Mouse (Mus musculus): Measurements from ENCODE around the gene Tspan14. TPM values are rescaled to one million over a fixed set of nuclear protein-coding genes. Genes with fewer than 3 reads are reported as not detected.
A peak's percentile ranks its signal among the peaks of the same experiment; 100 is the strongest.

Gene Tspan14
- total RNA-seq, 4 experiments from 2014 or later, result 9.8 to 18.6 (median 10.8) TPM

DNA sequence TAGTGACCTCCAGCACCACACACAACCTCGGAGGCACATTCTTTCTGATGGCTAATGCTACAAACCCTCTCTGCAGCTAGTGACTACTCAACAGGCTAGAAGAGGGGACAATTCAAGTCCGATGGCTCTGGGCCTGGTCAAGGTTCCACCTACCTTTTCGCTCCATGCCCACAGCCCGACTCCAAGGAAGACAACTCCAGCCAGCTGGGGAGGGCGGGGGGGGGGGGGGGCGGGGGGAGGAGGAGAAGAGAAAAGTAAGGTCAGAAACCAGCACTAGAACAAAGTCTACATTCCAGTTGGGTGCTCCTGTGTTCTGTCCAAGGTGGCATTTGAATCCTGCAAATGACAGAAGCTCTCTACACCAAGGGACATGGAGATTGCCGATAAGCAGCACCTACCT, 48.1 kb downstream of the Tspan14 start:
- DNase-seq (ENCODE audit: low spot score), result no peak

DNA sequence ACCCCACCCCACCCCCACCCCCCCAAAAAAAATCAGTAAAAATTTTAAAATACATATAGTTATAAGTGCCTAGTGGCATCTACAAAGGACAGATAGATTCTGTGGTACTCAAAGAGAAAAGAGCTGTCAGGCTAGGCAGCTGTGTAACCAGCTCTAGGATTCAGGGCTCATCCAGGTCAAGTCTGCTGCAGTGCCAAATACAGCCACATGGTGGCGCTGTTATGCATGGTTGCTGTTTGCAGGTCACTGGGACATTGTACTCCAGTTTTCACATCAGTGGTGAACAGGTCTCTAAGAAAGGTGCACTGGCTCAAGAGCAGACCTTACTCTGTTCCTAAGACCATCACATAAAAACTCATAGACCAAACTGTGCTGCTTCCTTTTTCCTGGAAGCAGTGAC, 49.0 kb downstream of the Tspan14 start:
- DNase-seq (ENCODE audit: low spot score), result peak; percentile 93

GRCm38 (mm10) chr14:40916667-40917066, 49.9 kb downstream of the Tspan14 start:
- DNase-seq (ENCODE audit: low spot score), result no peak

DNA sequence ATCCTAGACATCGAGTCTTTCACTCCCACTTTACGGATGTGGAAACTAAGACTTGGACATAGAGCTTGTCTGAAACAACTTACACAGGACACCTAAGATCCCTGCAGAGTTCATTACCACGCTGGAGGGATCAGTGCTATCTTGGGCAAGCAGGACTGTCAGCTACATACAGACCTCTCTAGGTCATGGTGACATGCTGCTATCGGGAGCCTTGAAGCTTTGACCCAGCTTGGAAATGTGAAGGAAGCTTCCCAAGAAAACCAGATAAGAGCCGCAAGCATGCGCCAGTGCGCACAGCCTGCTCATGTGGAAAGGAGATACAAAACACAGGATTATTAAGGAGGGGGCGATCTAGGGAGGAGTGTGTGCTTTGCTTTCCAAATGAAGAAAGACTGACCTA, 50.8 kb downstream of the Tspan14 start:
- DNase-seq (ENCODE audit: low spot score), result no peak

GRCm38 (mm10) chr14:40914701-40915100, 51.9 kb downstream of the Tspan14 start:
- peak; percentile 41 for DNase-seq (ENCODE audit: low spot score)

GRCm38 (mm10) chr14:40913709-40914108, 52.9 kb downstream of the Tspan14 start:
- no peak for DNase-seq (ENCODE audit: low spot score)

GRCm38 (mm10) chr14:40911529-40911928, 55.1 kb downstream of the Tspan14 start:
- no peak for DNase-seq (ENCODE audit: low spot score)

- DNase-seq (ENCODE audit: low spot score), result no peak
These were observed 57.8 kb downstream of the Tspan14 start for GRCm38 (mm10) chr14:40908763-40909162.

GRCm38 (mm10) chr14:40906770-40907169, 59.8 kb downstream of the Tspan14 start:
- no peak for DNase-seq (ENCODE audit: low spot score)

DNA sequence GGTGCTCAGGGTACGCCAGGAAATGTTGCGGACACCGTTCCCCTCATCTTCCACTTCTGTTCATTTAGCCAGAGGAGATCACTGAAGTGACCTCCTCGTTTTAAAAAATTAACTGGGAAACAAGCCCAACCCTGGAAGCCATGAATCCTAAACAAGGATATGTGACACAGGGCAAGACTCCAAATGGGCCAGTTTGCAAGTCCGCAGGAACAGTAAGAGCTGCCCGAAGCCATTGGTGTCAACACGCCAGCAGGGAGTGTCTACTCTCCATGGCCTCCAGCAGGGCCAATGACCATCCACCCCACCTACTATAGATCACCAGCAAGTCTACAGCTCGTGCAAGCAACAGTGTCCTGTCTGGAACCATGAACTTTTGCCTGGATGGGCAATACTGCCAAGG, 60.8 kb downstream of the Tspan14 start:
- no peak for DNase-seq (ENCODE audit: low spot score)

DNA sequence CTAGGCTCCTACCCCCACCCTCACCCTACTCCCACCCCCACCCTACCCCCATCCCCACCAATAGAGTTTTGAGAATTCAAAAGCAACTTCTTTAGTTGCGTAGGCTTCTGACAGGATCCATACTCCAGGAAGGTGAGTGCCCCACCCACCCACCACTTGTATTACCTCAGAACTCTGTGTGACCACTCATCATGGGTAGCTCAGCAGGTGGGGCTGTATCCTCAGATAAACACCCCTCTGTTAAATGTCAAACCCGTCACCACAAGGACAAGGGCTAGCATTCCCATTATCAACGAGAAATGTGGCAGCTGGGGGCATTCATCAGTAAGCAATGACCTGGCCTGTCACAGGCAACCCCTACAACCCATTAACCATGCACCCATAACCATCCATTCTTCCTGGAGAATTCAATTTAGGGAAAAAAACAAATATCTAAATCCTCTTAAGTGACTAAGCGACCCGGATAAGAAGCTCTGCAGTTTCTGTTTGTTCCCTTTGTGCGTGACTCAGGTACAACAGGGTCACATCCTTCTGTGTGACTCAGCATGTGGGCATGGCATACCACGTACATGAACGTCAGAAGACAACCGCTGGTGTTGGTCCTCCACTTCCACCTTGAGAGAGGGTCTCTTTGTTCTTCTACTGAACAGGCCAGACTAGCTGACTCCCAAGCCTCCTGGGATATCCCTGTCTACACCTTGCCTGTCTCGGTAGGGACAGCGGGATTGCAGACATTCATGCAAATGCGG, 64.1 kb downstream of the Tspan14 start:
- no peak for DNase-seq (ENCODE audit: low spot score)

GRCm38 (mm10) chr14:40900267-40900666, 66.3 kb downstream of the Tspan14 start:
- no peak for DNase-seq (ENCODE audit: low spot score)

DNA sequence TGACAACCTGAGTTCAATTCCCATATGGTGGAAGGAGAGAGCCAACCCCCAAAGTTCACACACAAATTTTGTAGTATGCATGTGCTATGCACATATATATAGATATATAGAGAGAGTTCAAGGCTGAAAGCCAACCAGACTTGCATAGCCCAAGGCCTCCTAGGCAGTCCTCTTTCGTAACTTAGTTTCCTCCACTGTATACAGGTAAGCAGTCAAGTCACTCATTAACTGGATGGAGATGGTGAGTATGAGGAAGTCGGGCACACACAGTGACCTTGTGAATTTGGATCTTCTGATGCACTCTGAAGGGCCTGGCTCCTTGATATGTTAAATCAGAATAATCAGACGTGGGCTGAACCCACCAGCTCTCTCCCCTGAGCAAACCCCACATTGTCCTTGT, 68.7 kb downstream of the Tspan14 start:
- no peak for DNase-seq (ENCODE audit: low spot score)

- no peak for DNase-seq (ENCODE audit: low spot score)
These were observed 70.9 kb downstream of the Tspan14 start for GRCm38 (mm10) chr14:40895681-40896080.

GRCm38 (mm10) chr14:40894576-40895247, 71.9 kb downstream of the Tspan14 start:
- DNase-seq (ENCODE audit: low spot score), result peak; percentile 72

DNA sequence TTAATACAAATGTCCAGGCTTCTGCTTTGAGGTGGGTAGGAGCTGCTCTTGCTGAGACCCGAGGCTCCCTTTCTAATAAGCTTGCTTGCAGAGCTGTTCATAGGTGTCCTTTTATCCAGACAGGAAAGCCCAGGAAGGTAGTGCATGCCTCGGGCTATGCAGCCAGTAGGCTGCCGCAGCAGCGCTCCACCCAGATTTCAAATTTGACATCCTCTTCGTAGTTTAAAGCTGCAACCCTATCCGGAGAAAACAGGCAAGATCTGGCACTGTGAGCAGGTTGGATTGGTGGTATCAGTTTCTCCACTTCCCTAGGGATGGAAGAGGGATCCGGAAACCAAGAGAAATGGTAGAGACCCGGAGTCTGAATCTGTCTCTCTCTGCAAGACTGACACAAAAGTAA, 72.7 kb downstream of the Tspan14 start:
- no peak for DNase-seq (ENCODE audit: low spot score)

DNA sequence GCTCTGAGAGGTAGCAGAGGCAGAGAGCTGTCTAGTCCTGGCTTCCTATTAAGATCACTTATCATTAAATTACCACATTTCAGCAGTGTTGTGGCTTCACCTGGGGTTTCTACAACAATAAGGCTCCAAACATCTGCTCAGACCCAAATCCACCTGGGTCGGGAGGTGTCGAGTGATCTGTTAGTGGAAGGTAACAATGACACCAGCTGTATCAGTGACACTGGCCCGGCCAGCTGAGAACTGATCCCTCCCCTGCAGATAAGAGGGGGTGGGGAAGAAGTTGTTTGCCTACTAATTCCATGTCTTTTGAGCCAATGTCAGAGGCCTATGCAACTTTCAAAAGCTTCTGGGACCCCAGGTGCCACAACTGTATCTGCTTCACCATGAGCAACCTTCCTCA, 73.4 kb downstream of the Tspan14 start, which contains the start of gene Sh2d4b:
Gene Sh2d4b, minus strand, starts transcription at position 71 of the 400 bp plus-strand sequence.
- DNase-seq (ENCODE audit: low spot score), result no peak

DNA sequence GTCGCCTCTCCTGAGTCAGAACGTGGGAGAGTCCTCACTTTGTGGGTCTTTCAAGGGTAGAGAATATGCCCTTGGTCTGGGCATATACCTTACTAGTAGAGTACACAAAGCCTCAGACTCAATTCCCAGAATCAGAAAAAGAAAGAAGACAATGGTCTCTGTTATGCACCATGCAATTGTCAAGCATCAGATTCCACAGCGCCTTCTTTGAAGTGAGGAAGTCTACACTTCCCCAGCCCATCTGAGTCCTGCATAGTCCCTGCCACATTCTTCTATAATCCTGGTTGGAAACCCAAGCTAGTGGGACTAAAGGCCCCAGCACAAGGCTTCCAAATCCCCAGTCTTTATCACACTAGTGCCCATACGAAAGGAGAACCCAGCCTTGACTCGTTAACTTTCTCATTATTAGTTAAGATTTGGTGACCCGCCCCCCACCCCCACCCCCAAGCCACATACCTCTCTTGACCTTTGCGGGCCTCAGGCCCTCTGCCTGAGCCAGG, 74.2 kb downstream of the Tspan14 start:
- no peak for DNase-seq (ENCODE audit: low spot score)

DNA sequence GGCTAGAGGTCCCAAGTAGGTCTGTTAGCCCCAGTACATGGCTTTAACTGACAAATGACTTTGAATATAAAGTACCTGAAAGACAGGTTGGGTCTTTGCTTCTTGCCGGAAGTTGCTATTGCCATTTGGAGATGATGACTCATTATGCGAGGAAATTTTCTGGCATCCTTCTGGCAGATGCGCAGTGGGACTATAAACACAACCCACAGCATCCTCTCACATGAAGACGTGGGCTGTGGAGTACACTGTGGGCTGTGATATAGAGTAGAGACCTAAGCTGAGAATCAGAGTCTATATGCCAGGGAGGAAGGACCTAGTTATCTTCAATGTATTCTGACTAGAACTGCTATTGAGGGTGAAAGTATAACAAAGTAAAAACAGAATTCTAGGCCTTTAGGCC, 75.1 kb downstream of the Tspan14 start:
- DNase-seq (ENCODE audit: low spot score), result no peak

DNA sequence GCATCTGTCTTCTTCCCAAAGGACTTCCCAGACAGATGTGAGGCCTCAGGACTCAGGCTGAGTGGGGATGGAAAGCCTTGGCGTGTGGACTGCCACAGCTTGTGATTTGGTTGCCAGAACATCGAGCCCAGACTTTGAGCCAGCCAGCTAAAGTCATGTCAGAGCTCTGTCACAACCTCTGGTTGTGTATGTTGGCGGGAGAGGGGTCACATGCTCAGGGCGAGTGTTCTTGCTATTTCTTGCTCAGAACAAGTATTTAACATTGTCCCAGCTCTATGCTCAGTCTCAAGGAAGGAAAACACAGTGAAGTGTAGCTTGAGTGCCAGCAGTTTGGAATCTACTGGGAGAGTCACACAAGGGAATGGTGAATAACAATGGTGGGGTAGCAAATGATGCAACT, 76.9 kb downstream of the Tspan14 start:
- peak; percentile 57 for DNase-seq (ENCODE audit: low spot score)

DNA sequence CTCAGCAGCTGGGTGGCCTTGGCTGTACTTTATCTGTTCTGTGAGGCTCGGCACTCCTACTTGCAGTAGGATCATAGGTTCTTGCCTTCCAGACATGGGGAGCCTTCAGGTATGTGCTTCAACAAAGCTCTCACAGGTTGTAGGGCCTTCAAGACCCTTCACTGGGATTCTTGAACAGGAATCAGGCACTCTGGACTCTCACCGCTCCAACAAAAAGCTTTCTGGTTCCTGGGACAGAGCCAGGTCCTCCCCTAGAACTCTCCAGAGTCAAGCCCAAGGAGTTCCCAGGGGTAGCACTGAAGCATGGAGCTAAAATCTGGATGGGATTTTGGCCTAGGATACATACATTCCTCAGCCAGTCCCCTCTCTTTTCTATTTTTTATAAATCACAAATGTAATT, 77.4 kb downstream of the Tspan14 start:
- DNase-seq (ENCODE audit: low spot score), result no peak

GRCm38 (mm10) chr14:40886428-40887202, 80.0 kb downstream of the Tspan14 start:
- no peak for DNase-seq (ENCODE audit: low spot score)
